Mouse (Mus musculus) thymus, adult 18-20 months (tissue): Measurements from ENCODE around the gene Skida1.

Experiments used
- DNase-seq, 2 experiments: peaks; one replicate each; pipeline ENCODE4 v3.0.0; 2022; ENCODE audit warnings: mixed read lengths in 2 of 2

Skida1 gene

DNA sequence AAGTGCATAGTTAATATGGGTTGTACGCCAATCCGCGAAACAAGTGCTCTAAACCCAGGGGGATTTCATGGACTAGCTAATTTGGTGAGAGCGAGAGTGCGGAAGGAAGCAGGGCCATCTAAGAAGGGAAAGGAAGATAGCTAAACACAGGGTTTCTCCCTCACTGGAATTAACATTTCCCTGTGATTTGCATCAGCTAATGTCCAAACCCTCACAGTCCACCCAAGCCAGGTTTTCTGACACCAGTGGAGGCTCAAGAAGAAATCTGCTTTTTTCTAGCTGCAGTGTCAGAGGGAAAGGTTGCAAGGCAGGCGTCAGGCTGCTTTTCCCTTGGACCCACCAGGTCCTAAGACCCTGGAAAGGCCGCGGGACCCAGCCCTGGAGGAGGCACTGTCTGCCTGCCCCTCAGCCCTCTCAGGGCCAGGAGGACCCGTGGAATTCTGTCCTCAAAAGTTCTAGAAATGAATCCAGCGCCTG is 9.9 kb downstream of the Skida1 start:
- DNase-seq = no peak

GRCm38 (mm10) chr2:18038141-18038752 is 10.6 kb downstream of the Skida1 start:
- no peak for DNase-seq

DNA sequence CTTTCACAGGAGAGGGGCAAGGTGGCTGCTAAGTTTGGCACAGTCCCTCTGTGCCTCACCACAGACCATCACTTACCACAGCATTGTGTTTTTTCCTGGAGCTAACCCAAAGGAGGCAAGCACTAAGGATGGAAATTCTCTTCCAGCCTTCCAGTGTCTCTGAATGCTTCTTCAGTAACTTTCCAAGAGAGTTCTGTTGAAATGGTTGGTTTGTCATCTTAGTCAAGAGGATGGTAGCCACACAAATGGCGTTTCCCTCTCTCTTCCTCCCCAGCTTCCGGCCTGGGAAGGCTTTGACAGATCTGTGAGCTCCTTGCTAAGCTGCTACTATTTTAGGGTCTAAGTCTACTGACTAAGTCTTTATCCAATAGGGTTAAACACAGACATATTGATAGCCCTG is 11.4 kb downstream of the Skida1 start, which contains the start of gene A930004D18Rik:
Gene A930004D18Rik, minus strand, starts transcription at position 247 of the 400 bp plus-strand sequence.
- no peak for DNase-seq

- no peak for DNase-seq
Observed at GRCm38 (mm10) chr2:18034371-18035250, 14.2 kb downstream of the Skida1 start.

- no peak for DNase-seq
Observed at GRCm38 (mm10) chr2:18033166-18034108, 15.4 kb downstream of the Skida1 start.

DNA sequence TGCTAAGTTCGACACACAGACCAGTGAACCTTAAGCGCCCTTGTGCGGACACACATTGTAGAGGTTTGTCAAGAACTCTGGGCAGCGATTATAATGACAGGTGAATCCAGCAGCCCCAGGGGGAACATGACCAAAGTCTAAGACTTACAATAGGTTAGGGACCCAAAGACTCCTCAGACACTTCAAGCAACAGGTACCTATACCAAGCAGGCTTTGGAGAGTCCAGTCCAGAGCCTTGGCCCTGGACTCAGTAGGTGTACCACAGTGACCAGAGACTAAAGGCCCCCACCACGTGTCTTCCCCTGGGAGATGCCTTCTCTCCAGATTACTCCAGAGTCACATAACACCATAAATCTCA is 16.3 kb downstream of the Skida1 start:
- no peak for DNase-seq

DNA sequence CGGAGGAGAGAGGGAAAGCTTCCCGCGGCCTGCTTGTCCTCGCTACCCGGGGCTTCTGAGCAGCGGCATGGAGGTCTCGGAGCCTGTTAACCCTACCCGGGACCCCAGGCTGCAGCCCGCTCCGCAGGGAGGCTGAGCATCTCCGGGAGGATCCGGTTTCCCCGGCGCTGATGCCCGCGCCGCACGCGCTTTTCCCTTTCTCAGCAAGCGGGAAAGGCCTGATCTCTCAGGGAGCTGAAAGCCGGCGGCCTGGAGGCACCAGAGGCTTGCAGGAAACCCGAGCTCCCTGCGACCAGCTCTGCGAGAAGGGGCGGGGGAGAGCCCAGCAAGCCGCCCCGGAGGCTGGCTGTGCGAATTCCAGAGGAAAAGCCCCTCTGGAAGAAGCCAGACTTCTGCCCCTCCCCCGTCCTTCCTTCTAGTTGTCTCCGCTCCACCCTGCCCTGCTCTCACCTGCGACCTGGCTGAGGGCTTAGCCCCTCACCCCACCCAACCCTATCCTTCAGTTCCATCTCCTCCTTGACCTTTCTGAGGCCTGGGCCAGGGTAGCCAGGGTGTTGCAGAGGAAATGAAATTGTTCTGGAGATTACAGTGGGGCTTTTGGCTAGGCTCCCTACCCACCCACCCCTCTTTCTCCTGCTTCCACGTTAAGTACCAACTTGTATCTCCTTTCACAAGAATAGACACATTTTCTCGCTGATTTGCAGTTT is 16.9 kb downstream of the Skida1 start:
- DNase-seq = no peak

GRCm38 (mm10) chr2:18031271-18031821 is 17.5 kb downstream of the Skida1 start:
- no peak for DNase-seq

- DNase-seq = no peak
Observed at GRCm38 (mm10) chr2:18030581-18030980, 18.3 kb downstream of the Skida1 start.

DNA sequence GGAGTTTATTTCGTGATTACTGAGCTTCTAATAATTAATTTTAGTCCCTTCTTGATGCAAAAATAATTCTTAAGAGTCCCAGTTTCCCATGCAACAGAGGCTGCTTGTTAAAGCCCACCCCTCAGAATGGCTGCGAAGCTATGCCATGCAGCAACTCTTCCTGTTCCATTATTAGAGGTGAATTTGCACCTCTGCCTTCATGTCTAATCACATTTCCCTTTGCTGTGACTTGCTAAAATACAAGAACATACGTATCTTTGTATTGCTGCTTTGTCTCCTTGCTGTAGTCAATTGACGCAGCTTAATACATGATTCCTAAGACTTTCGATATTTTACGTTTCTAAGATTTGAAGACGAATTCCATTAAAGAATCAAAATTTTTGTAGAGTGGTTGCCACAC is 19.2 kb downstream of the Skida1 start:
- DNase-seq = no peak

- DNase-seq = peak; percentile 33 to 45
Observed at GRCm38 (mm10) chr2:18028140-18029021, 20.5 kb downstream of the Skida1 start.

DNA sequence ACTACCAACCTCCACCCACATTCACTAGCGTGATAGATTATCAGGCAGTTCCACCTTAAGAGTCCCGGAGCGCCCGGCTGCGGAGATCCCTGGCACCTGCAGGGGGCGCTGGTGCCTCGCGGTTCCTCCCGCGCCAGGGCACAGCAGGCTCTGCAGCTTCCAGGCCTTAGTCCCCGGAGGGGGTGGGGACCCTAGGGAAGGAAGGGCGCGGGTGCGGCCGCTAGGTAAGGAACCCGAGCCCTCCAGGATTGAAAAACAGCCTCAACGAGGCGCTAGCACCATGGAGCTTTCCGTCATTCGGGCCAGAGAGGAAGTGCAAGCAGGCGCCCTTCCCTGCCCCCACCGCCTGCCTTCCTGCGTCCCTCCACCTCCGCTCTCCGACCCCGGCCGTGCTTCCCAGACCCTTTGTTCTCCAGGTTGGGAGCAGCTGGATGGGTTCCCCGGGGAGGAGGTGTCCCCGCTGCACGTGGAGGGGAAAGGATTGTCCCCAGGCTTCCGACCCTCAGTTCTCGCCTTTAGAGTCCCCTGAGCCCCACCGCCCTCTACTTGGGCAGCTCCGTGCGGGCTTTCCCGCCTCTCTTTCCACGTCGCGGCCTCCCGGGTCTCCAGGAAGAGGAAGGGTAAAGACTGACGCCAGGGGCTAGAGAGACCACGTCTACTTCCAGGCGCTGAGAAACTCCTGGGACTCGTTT is 21.3 kb downstream of the Skida1 start:
- peak; percentile 85 for DNase-seq

GRCm38 (mm10) chr2:18026116-18026947 is 22.5 kb downstream of the Skida1 start:
- peak; percentile 13 to 22 for DNase-seq

GRCm38 (mm10) chr2:18025781-18026115 is 23.1 kb downstream of the Skida1 start:
- DNase-seq = no peak

DNA sequence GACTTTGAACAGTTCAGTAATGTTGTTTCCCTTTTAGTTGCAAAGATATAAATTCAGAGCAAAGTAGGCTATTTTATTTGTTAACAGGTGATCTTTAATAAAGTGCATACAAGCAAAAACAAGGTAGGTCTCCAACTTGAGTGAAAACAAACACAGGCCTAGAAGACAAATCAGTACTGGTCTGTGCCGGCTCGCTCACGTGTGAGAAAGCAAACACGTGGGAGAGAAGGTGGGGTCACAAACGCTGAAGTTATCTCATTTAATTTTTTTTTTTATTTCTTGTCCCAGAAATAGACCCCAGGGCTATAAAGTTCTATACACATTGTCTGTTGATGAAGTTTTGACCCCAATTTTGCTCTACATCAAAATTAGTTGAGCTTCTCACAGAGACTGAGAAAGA is 23.7 kb downstream of the Skida1 start:
- no peak for DNase-seq

DNA sequence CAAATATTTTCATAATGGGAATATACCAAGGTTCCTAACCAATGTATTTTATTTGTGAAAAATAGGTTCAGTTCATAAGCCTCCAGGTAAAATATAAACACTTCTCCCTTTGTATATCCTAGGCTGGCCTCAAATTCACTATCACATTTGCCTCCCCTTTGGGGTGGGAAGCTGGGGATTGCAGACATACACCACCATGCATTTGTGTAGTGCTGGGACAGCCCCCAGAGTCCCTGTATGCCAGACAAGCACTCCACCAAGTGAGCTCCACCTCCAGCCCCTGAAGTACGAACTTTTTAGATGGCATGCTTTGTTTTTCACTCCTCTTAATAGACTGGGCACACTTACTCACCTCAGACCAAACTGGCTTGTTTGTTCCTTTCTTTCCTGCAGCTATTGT is 26.0 kb downstream of the Skida1 start:
- no peak for DNase-seq

DNA sequence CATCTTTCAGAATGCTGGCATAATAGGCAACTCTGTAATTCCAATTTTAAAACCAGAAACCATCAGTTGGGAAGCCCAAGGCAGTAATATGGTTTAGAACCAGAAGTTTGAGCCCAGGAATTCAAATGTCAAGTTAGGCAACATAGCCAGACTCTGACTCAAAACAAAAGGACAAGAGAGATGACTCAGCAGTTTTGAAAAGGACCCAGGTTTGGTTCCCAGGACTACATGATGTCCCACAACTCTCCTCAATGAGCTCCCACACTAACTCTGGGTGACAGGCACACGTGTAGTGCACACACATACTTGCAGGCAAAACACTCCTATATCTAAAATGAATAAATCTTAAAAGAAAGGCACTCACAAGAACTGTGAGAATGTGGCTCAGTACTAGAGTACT is 29.7 kb downstream of the Skida1 start:
- no peak for DNase-seq

GRCm38 (mm10) chr2:18017321-18017720 is 31.5 kb downstream of the Skida1 start:
- DNase-seq = no peak

- no peak for DNase-seq
Observed at GRCm38 (mm10) chr2:18016639-18017038, 32.2 kb downstream of the Skida1 start.

DNA sequence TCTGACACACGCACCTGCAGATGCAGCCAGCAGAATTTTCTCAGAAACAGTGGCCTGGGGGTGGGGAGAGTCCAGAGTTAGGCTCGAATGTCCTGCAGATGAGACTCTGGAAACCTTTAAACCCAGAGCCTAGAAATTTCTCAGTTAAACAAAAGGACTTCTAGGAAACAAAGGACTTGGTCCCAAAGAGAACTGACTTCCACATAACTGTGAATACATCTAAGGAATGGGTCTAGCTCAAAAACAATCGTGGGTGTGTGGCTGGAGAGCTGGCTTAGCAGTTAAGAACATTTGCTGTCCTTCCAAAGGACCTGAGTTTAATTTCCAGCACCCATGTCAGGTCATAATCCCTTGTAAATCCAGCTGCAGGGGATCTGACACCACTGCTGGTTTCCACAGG is 33.3 kb downstream of the Skida1 start:
- DNase-seq = no peak
